Mouse (Mus musculus): ENCODE results near the gene Nostrin. TPM values are rescaled to one million over a fixed set of nuclear protein-coding genes. Genes with fewer than 3 reads are reported as not detected.

The Nostrin gene
- polyA plus RNA-seq (2011; ENCODE audit: insufficient read depth, insufficient read length, low replicate concordance, missing spikeins), result 0.99 TPM in 1 of 2 replicates, not detected in the other

DNA sequence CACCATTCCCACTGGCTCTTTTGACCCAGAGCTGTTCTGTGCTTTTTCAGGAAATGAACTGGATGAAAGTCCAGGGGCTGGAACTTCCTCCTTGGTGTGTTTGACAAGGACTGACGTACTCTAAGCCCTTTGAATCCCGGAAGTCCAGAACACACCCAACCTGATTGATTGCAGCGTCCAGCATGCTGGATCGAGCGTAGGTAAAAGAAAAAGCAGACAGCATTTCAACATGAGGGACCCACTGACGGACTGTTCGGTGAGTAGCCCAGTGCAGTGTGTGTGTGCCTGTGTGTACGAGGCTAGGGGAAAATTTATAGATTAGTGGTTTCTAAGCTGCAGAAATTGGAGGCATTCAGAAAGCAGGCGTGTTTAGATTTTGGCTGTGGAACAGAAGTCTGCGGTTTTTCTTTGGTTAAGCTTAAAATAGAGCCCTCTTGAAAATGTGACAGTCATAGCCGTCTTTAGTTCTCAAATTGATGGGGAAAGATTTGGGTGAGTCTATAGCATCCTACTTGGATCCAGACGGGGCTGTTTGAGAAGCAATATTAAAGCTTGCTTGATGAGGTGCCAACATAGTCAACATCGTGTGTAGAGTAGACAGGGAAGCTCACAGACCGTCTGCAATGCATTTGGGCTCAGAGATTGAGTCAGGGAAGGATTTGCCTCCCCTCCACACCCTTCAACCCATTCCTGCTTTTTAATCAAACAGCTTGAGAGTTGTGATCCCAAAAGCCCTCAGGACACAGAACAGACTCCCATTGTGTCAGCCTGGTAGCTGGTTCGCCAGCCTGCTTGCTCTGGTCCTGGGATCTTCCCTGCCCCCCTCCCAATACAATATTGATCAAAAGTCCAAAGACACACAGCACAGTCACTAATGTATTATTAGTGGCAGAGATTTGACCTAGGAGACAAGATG, at the start of gene Nostrin:
Nostrin (plus strand) TSS at position 140 of the 916 bp plus-strand sequence.
- TF ChIP-seq POLR2A (IDR thresholded peaks at IDR 0.05; ENCODE audit: borderline replicate concordance, control insufficient read depth, low read depth, low read length) (no peak), CTCF (IDR thresholded peaks at IDR 0.05; ENCODE audit: control insufficient read depth, insufficient read depth, low read length) (no peak)
- 7% methylated on average over 15 of the region's 15 CpGs for WGBS
- peak within 1 kb of the TSS; percentile 31 for H3K4me3 ChIP-seq (replicated peaks; ENCODE audit: control insufficient read depth, low read depth, low read length)
- no peaks in the 10 kb centered on the region for H3K4me1 ChIP-seq (ENCODE audit: control insufficient read depth, insufficient read depth, low read length)
- no peak within 1 kb of the TSS for H3K27ac ChIP-seq (ENCODE audit: control insufficient read depth, insufficient read depth, low read depth, low read length, poor library complexity)

DNA sequence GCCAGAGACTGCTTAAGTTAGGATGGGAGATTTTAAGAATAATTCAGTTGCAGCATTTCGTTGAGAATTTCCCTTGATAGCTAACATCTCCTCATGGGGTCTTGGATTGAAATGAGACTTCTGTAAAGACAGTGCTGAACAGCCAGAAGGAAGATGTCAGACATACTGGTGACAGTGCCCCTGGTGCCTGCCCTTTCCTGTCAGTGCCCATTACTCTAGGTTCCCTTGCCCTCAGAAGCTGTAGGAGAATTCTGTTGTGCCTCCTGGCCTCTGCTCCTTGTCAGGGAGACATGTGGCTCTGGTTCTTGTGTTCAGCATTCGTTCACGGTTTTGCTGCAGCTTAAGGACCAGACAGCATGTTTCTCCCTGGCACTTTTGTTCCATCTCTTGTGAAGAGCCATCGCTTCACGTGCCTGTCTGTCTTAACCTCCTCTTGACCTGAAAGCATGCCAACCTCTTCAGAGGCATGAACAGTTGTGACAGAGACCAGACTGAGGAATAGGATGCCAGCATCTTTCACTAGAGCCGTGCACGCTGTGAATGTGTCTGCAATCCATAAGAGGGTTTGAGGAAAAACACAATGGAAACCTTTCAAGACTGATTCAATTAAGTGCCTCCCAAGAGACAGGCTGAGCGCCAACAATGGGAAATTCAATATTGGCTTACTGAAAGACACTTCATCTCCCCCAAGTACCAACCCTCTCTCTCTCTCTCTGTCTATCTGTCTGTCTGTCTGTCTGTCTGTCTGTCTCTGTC, 48.9 kb upstream of the Nostrin start:
- H3K27ac ChIP-seq (ENCODE audit: control insufficient read depth, insufficient read depth, low read depth, low read length, poor library complexity), result no peak overlapping the region

DNA sequence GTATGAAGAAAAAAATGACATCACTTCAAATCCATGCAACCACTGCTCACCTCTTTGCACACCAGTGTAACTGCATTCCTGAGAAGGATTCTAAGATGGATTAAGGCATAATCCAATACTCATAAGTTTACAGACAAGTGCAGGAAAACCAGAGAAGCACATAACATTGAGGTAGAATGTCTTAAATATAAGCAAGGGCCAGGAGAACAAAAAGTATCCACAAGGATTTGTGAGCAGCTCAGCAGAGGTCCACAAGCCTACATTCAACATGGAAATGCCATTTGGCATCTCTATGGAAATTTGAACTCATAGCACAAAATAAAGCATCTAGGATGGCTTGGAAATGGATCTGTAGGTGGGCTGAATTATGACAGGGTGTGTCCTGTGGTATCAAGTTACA, 39.8 kb upstream of the Nostrin start:
- Histone ChIP-seq H3K27ac (ENCODE audit: control insufficient read depth, insufficient read depth, low read depth, low read length, poor library complexity) (no peak overlapping the region), H3K4me3 (replicated peaks; ENCODE audit: control insufficient read depth, low read depth, low read length) (no peak overlapping the region), H3K4me1 (ENCODE audit: control insufficient read depth, insufficient read depth, low read length) (no peaks in the 10 kb centered on the region; the same call in 1 of the 2 replicates)
- TF ChIP-seq CTCF (IDR thresholded peaks at IDR 0.05; ENCODE audit: control insufficient read depth, insufficient read depth, low read length) (no peak), POLR2A (IDR thresholded peaks at IDR 0.05; ENCODE audit: borderline replicate concordance, control insufficient read depth, low read depth, low read length) (no peak)

More for the DNA sequence above, 48.9 kb upstream of the Nostrin start:
- Histone ChIP-seq H3K4me1 (ENCODE audit: control insufficient read depth, insufficient read depth, low read length) (no peaks in the 10 kb centered on the region), H3K4me3 (replicated peaks; ENCODE audit: control insufficient read depth, low read depth, low read length) (no peak overlapping the region)
- TF ChIP-seq CTCF (IDR thresholded peaks at IDR 0.05; ENCODE audit: control insufficient read depth, insufficient read depth, low read length) (no peak), POLR2A (IDR thresholded peaks at IDR 0.05; ENCODE audit: borderline replicate concordance, control insufficient read depth, low read depth, low read length) (no peak)
- WGBS, result 84% methylated on average over 8 of the region's 8 CpGs

DNA sequence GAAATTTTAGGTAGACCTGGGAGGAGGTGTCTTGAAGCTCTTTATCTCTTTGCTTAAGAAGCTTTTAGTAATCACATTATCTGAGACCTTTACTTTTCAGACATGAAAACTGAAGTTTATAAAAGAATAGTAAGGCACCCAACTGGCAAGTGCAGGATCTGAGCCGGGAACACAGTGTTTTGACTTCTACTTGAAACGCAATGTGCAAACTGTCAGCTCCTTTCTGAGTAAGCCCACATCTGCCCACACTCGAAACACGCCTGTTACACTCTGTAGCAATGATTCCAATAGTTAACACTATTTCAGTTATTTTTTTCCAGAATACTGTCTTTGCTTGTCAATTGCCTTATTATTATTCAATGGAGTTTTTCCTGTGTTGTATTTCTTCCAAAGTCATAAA, 38.8 kb upstream of the Nostrin start:
- H3K4me1 ChIP-seq (ENCODE audit: control insufficient read depth, insufficient read depth, low read length), result no peaks in the 10 kb centered on the region; the same call in 1 of the 2 replicates
- WGBS, result 85% methylated on average over 4 of the region's 4 CpGs
- TF ChIP-seq CTCF (IDR thresholded peaks at IDR 0.05; ENCODE audit: control insufficient read depth, insufficient read depth, low read length) (no peak), POLR2A (IDR thresholded peaks at IDR 0.05; ENCODE audit: borderline replicate concordance, control insufficient read depth, low read depth, low read length) (no peak)
- H3K4me3 ChIP-seq (replicated peaks; ENCODE audit: control insufficient read depth, low read depth, low read length), result no peak overlapping the region
- H3K27ac ChIP-seq (ENCODE audit: control insufficient read depth, insufficient read depth, low read depth, low read length, poor library complexity), result no peak overlapping the region

GRCm38 (mm10) chr2:69097526-69097925, 38.1 kb upstream of the Nostrin start:
- 86% methylated on average over 2 of the region's 2 CpGs for WGBS
- TF ChIP-seq POLR2A (IDR thresholded peaks at IDR 0.05; ENCODE audit: borderline replicate concordance, control insufficient read depth, low read depth, low read length), result no peak
- no peak for TF ChIP-seq CTCF (IDR thresholded peaks at IDR 0.05; ENCODE audit: control insufficient read depth, insufficient read depth, low read length)
- Histone ChIP-seq H3K4me1 (ENCODE audit: control insufficient read depth, insufficient read depth, low read length) (no peaks in the 10 kb centered on the region; the same call in 1 of the 2 replicates), H3K4me3 (replicated peaks; ENCODE audit: control insufficient read depth, low read depth, low read length) (no peak overlapping the region), H3K27ac (ENCODE audit: control insufficient read depth, insufficient read depth, low read depth, low read length, poor library complexity) (no peak overlapping the region)

DNA sequence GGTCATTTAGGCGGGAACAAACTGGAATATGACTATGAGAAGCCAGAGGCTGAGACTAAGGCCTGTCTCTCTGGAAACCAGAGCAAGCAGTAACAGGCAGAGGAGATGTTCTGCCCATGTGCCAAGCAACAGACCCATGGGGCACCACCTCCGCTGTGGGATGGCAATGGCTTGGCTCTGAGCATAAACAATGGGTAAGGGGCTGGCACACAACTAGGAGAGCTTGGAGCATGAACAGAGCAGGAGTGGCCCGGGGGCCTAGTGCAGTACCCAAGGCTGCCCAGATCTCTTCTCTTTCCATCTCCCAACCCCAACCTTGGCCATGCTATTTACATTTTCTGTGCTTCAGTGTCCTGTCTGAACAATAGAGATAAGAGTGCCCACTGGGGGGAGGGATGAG, 36.9 kb upstream of the Nostrin start:
- no peak for TF ChIP-seq CTCF (IDR thresholded peaks at IDR 0.05; ENCODE audit: control insufficient read depth, insufficient read depth, low read length)
- no peak for TF ChIP-seq POLR2A (IDR thresholded peaks at IDR 0.05; ENCODE audit: borderline replicate concordance, control insufficient read depth, low read depth, low read length)
- WGBS, result 73% methylated on average over 3 of the region's 3 CpGs
- H3K4me1 ChIP-seq (ENCODE audit: control insufficient read depth, insufficient read depth, low read length), result no peaks in the 10 kb centered on the region; the same call in 1 of the 2 replicates

DNA sequence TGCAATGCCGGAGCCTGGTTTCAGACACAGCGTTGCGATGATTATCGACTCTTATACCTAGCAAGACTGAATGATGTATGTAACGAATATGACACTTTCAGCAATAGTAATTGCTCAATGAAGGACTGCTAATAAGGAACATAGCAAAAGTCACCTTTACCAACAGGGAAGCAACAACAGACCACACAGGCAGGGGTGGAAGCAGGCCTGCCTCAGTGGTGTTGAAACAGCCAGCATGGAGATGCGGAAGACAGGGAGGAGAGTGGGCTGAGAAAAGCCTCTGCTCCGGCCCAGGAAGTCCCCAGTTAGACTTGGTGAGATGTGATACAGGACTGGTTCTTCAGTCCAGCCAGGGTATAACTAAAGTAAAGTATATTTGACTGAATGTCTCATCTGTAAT, 36.5 kb upstream of the Nostrin start:
- Histone ChIP-seq H3K4me3 (replicated peaks; ENCODE audit: control insufficient read depth, low read depth, low read length) (no peak overlapping the region), H3K27ac (ENCODE audit: control insufficient read depth, insufficient read depth, low read depth, low read length, poor library complexity) (no peak overlapping the region), H3K4me1 (ENCODE audit: control insufficient read depth, insufficient read depth, low read length) (no peaks in the 10 kb centered on the region; the same call in 1 of the 2 replicates)
- TF ChIP-seq CTCF (IDR thresholded peaks at IDR 0.05; ENCODE audit: control insufficient read depth, insufficient read depth, low read length) (no peak), POLR2A (IDR thresholded peaks at IDR 0.05; ENCODE audit: borderline replicate concordance, control insufficient read depth, low read depth, low read length) (no peak)
- 60% methylated on average over 7 of the region's 7 CpGs for WGBS

More for the DNA sequence above, 36.9 kb upstream of the Nostrin start:
- Histone ChIP-seq H3K27ac (ENCODE audit: control insufficient read depth, insufficient read depth, low read depth, low read length, poor library complexity) (peak overlapping the region; percentile 24; the same call in 1 of the 2 replicates), H3K4me3 (replicated peaks; ENCODE audit: control insufficient read depth, low read depth, low read length) (no peak overlapping the region)

GRCm38 (mm10) chr2:69100706-69101105, 34.9 kb upstream of the Nostrin start:
- 9% methylated on average over 3 of the region's 3 CpGs for WGBS
- TF ChIP-seq CTCF (IDR thresholded peaks at IDR 0.05; ENCODE audit: control insufficient read depth, insufficient read depth, low read length), result peak; percentile 73
- TF ChIP-seq POLR2A (IDR thresholded peaks at IDR 0.05; ENCODE audit: borderline replicate concordance, control insufficient read depth, low read depth, low read length), result no peak
- Histone ChIP-seq H3K4me1 (ENCODE audit: control insufficient read depth, insufficient read depth, low read length) (no peaks in the 10 kb centered on the region; the same call in 1 of the 2 replicates), H3K27ac (ENCODE audit: control insufficient read depth, insufficient read depth, low read depth, low read length, poor library complexity) (no peak overlapping the region), H3K4me3 (replicated peaks; ENCODE audit: control insufficient read depth, low read depth, low read length) (no peak overlapping the region)
